Mouse (Mus musculus): ENCODE data around the gene Carmil3. TPM values are rescaled to one million over a fixed set of nuclear protein-coding genes. Genes with fewer than 3 reads are reported as not detected.

The Carmil3 gene
- total and polyA plus RNA-seq, 3 experiments = 1.9 to 6.0 (median 2.3) TPM

- TF ChIP-seq E2F4 (IDR thresholded peaks at IDR 0.05; ENCODE audit: insufficient replicate concordance, low read depth, low read length) = 0 out of 2 replicates have a peak, but pooled peaks have one; percentile 46
- no peak; the same call in 1 of the 2 replicates for TF ChIP-seq ELF1 (IDR thresholded peaks at IDR 0.05; ENCODE audit: low read depth, low read length)
- peak; percentile 51; the same call in 1 of the 2 replicates for TF ChIP-seq CHD1 (IDR thresholded peaks at IDR 0.05; ENCODE audit: low read depth, low read length)
- no peak for TF ChIP-seq GABPA (IDR thresholded peaks at IDR 0.05; ENCODE audit: insufficient replicate concordance, low read depth, low read length)
- no peak for TF ChIP-seq USF1 (IDR thresholded peaks at IDR 0.05; ENCODE audit: low read depth, low read length)
- TF ChIP-seq NELFE (IDR thresholded peaks at IDR 0.05; ENCODE audit: low read depth, low read length) = peak; percentile 77
- peak; percentile 78; the same call in 1 of the 2 replicates for TF ChIP-seq MAZ (IDR thresholded peaks at IDR 0.05; ENCODE audit: low read depth, low read length)
- no peak for TF ChIP-seq CTCF (conservative IDR thresholded peaks at IDR 0.05 in 1 of 2, IDR thresholded peaks at IDR 0.05 in 1 of 2; ENCODE audit: low read depth in 2 of 2, low read length in 2 of 2)
- TF ChIP-seq MXI1 (IDR thresholded peaks at IDR 0.05; ENCODE audit: low read depth, low read length) = peak; percentile 37; the same call in 1 of the 2 replicates
- TF ChIP-seq KAT2A (IDR thresholded peaks at IDR 0.05; ENCODE audit: insufficient replicate concordance, low read length) = 0 out of 2 replicates have a peak, but pooled peaks have one; percentile 60
- peak; percentile 59; the same call in 1 of the 2 replicates for TF ChIP-seq HCFC1 (IDR thresholded peaks at IDR 0.05; ENCODE audit: low read depth, low read length)
Measured at GRCm38 (mm10) chr14:55540067-55540786, 49.8 kb downstream of the Carmil3 start, which contains the start of gene Pck2 (continued).

DNA sequence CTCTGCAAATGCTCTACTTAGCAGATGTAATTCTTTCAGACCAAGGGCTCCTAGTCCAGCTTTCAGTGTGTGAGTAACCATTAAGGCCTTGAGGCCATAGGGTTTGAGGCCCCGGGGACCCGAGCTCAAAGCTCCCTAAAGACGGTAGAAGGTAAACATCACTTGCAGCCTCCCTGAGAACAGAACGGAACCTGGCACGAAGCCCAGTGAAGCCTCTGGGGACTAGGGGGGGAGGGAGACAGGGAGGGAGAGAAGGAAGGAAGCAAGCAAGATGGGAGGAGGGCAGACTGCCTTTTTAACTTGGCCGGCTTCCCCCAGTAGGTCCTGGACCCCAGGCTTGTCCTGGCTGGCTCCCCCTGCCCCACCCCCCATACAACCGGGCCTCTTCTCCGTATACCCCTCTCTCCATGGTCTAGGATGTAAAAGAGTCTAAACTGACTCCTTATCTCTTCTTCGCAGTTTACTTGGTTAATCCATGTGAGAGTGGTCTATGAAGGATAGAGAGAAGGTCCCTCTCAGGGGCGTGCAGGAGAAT is 50.4 kb downstream of the Carmil3 start:
- DNase-seq (ENCODE audit: extremely low read depth) = peak; percentile 81
- TF ChIP-seq UBTF (IDR thresholded peaks at IDR 0.05; ENCODE audit: low read depth, low read length) (0 out of 2 replicates have a peak, but pooled peaks have one; percentile 29), KAT2A (IDR thresholded peaks at IDR 0.05; ENCODE audit: insufficient replicate concordance, low read length) (no peak), RAD21 (IDR thresholded peaks at IDR 0.05; ENCODE audit: low read depth, low read length) (no peak), SIN3A (IDR thresholded peaks at IDR 0.05; ENCODE audit: low read length) (peak; percentile 90; the same call in 1 of the 2 replicates), BHLHE40 (IDR thresholded peaks at IDR 0.05; ENCODE audit: low read depth, low read length) (peak; percentile 39; the same call in 1 of the 2 replicates), HCFC1 (IDR thresholded peaks at IDR 0.05; ENCODE audit: low read depth, low read length) (no peak), CHD2 (IDR thresholded peaks at IDR 0.05; ENCODE audit: low read length) (peak; percentile 54; the same call in 1 of the 2 replicates), CHD1 (IDR thresholded peaks at IDR 0.05; ENCODE audit: low read depth, low read length) (no peak), MEF2A (IDR thresholded peaks at IDR 0.05; ENCODE audit: borderline replicate concordance, low read depth, low read length) (no peak), SMC3 (IDR thresholded peaks at IDR 0.05; ENCODE audit: low read depth, low read length) (no peak), CTCF (conservative IDR thresholded peaks at IDR 0.05 in 1 of 2, IDR thresholded peaks at IDR 0.05 in 1 of 2; ENCODE audit: low read depth in 2 of 2, low read length in 2 of 2) (no peak), ZNF384 (IDR thresholded peaks at IDR 0.05; ENCODE audit: low read depth, low read length) (no peak), ZMIZ1 (IDR thresholded peaks at IDR 0.05; ENCODE audit: low read depth, low read length) (no peak), MAZ (IDR thresholded peaks at IDR 0.05; ENCODE audit: low read depth, low read length) (peak; percentile 73; the same call in 1 of the 2 replicates), ETS1 (conservative IDR thresholded peaks at IDR 0.05; ENCODE audit: low read depth, low read length) (no peak; the same call in 1 of the 2 replicates), RCOR1 (conservative IDR thresholded peaks at IDR 0.05; ENCODE audit: low read depth, low read length) (no peak), JUND (conservative IDR thresholded peaks at IDR 0.05; ENCODE audit: low read depth, low read length) (no peak), MAX (IDR thresholded peaks at IDR 0.05; ENCODE audit: low read length) (no peak), MXI1 (IDR thresholded peaks at IDR 0.05; ENCODE audit: low read depth, low read length) (no peak; the same call in 1 of the 2 replicates), ZC3H11A (IDR thresholded peaks at IDR 0.05; ENCODE audit: low read depth, low read length) (no peak), POLR2AphosphoS2 (IDR thresholded peaks at IDR 0.05; ENCODE audit: low read depth, low read length) (no peak), GABPA (IDR thresholded peaks at IDR 0.05; ENCODE audit: insufficient replicate concordance, low read depth, low read length) (no peak), IRF4 (IDR thresholded peaks at IDR 0.05; ENCODE audit: low read depth, low read length) (peak; percentile 33; the same call in 1 of the 2 replicates)
- dilution Hi-C loops (cut with MboI; ENCODE audit: extremely low pct_ligation_motif_present, extremely low pct_unique_long_range_greater_than_20kb, low sequenced_read_pairs) = no loop called here
- peaks cover 15 to 50% of the 10 kb centered on the region in 2 experiments for H3K4me1 ChIP-seq (ENCODE audit: control insufficient read depth in 1 of 2, insufficient read depth in 2 of 2)
- H3K27me3 ChIP-seq (replicated peaks) = no peaks in the 10 kb centered on the region
- peak overlapping the region; percentile 77 for H3K27ac ChIP-seq (ENCODE audit: insufficient read depth, low read depth)
- H3K79me2 ChIP-seq (replicated peaks; ENCODE audit: control insufficient read depth, extremely low read depth, insufficient read depth, poor library complexity, severe bottlenecking) = peaks cover 22% of the 10 kb centered on the region
- peaks cover 40 to 46% of the 10 kb centered on the region in 2 experiments for H3K36me3 ChIP-seq (replicated peaks in 1 of 2; ENCODE audit: control insufficient read depth in 1 of 2, insufficient read depth in 1 of 2, low read length in 1 of 2)
- H3K4me2 ChIP-seq (ENCODE audit: insufficient read depth, low read depth, poor library complexity, severe bottlenecking) = peak overlapping the region; percentile 92; the same call in 1 of the 2 replicates
- no peaks in the 10 kb centered on the region for H3K9me3 ChIP-seq (replicated peaks; ENCODE audit: low read length)
- H3K9ac ChIP-seq (ENCODE audit: insufficient read depth, low read depth) = peak overlapping the region; percentile 97
- H3K4me3 ChIP-seq (replicated peaks in 1 of 3; ENCODE audit: low read depth in 2 of 3, low read length in 2 of 3, poor library complexity in 1 of 3) = peak overlapping the region; percentile 83 to 93 (median 87)
- in situ Hi-C loops (cut with MboI; ENCODE audit: low pct_ligation_motif_present, low pct_unique_long_range_greater_than_20kb, low sequenced_read_pairs) = no loop called here

All from CH12.LX (cell line).